Mouse (Mus musculus) brain, embryonic 14.5 days (tissue): ENCODE measurements around the gene Khdc4.

Source experiments
- CTCF ChIP-seq: fragments of 200-500 bp; IDR thresholded peaks from 2 replicates; pipeline ENCODE4 v1.5.1; 2012; ENCODE audit warnings: inconsistent platforms, mild to moderate bottlenecking, moderate library complexity, borderline replicate concordance; ENCODE audit not compliant: insufficient read depth, insufficient read length; ENCODE audit errors: extremely low read depth
- POLR2A ChIP-seq: fragments of 200-500 bp; IDR thresholded peaks from 2 replicates; pipeline ENCODE4 v1.6.1; 2012; ENCODE audit warnings: mild to moderate bottlenecking, inconsistent platforms, borderline replicate concordance; ENCODE audit not compliant: poor library complexity, insufficient read depth, insufficient read length, severe bottlenecking; ENCODE audit errors: extremely low read depth

DNA sequence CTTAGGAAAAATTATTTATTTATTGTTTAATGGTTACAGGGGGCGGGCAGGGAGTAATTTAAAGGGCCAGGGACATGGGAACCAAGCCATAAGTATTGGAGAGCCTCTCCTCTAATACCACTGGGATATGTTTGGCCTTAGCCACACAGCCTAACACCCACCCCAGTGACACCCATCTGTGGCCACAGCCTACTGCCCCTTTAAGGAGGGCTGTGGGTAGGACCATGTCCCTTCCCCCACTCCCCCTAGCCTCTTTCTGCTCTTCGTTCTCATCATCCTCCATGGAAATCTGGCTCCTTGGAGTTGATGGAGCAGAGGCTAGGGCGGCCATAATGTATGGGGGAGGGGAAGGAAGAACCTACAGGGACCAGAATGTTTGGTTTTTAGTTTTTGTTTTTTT is 38.5 kb upstream of the Khdc4 start:
- TF ChIP-seq CTCF (no peak), POLR2A (no peak)
